Mouse (Mus musculus): ENCODE measurements around the gene Tbr1. TPM values are rescaled to one million over a fixed set of nuclear protein-coding genes. Genes with fewer than 3 reads are reported as not detected.

Tbr1 gene
- not detected for polyA plus RNA-seq (2014; fragmentation: Illumina TruSeq; extraction: RNeasy Lipid Tissue Mini Kit (QIAGEN cat#74804); ENCODE audit: low read depth, low replicate concordance)

GRCm38 (mm10) chr2:61802656-61803251, at the start of gene Tbr1:
Tbr1 (plus strand) TSS chr2:61802930.

Other genes starting within 250 kb of the Tbr1 start
- 45.5 TPM for gene Tank, start 224.3 kb upstream of the Tbr1 start, polyA plus RNA-seq (2014; fragmentation: Illumina TruSeq; extraction: RNeasy Lipid Tissue Mini Kit (QIAGEN cat#74804); ENCODE audit: low read depth, low replicate concordance)
- gene Psmd14, start 91.2 kb upstream of the Tbr1 start, polyA plus RNA-seq (2014; fragmentation: Illumina TruSeq; extraction: RNeasy Lipid Tissue Mini Kit (QIAGEN cat#74804); ENCODE audit: low read depth, low replicate concordance), result 215 TPM
- gene Slc4a10, start 243.5 kb downstream of the Tbr1 start, polyA plus RNA-seq (2014; fragmentation: Illumina TruSeq; extraction: RNeasy Lipid Tissue Mini Kit (QIAGEN cat#74804); ENCODE audit: low read depth, low replicate concordance), result not detected

Measured in liver, adult 10 weeks (tissue).